Mouse (Mus musculus) megakaryocyte-erythroid progenitor cell, adult 5-6 weeks (primary cell): ENCODE measurements at regions not wholly inside any gene's neighbourhood (a gene's known extent, or its start where the extent isn't known, plus 50 kb on each side); places are given as distances from the start of the nearest gene placed in this dataset.
A peak's percentile ranks its signal among the peaks of the same experiment; 100 is the strongest.

Experiments used
- ATAC-seq: replicated peaks from 2 replicates; pipeline ENCODE4 v1.8.0; 2016; ENCODE audit warnings: mild to moderate bottlenecking, inconsistent platforms; ENCODE audit not compliant: severe bottlenecking, poor library complexity, low FRiP score, low TSS enrichment

DNA sequence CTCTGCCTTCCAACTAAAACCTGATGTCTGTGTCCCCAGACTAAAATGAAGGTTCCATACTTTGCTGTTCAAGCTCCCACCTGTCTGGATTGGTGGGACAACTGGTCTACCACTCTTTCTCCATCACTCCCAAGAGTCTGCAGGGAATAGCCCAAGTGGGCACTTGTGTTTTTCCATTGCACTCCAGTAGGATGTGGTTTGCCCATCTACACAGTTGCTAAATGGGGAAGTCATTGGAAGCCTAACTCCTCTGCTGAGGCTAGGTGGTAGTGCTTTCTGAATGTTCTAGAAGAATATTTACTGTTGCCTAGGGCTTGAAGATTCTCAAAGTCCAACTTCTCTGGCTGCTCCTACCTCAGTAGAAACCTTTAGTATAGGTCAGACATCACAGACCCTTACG, 125.0 kb downstream of the Mtx3 start:
- ATAC-seq = no peak

DNA sequence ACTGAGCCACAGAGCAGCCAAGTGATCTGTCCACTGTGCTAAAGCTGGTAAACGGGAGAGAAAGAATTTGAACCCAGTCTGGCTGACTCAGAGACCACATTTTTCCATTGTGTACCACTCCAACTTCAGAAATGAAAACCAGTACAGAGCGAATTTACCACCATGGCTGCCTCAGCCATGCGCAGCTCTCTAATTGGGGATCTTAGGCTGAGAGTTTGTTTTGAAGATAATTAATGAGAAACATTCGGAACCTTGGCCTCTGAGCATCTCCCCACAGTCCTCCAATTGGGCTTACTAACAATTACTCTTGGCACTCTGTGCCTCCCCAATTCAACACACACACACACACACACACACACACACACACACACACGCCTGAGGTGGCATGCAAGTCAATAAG, 128.3 kb downstream of the Mtx3 start:
- ATAC-seq = no peak

DNA sequence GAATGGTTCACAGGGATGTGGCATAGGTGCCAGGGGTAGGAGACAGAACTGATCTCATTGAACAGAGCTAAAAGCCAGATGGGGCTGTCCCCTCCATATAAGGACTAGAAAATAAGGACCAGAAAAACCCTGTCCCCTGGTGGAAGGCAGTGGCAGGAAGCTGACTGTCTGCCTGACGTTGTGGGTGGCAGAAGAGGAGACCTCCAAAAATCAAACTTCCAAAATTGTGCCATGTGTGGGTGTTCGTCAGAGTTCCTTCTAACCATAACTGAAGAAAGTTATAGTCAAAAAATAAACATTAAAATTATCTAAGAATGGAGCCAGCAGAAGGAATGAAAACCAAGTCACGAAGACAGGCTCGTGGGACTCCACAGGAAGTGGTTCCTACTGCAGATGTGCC, 129.2 kb downstream of the Mtx3 start:
- no peak for ATAC-seq

DNA sequence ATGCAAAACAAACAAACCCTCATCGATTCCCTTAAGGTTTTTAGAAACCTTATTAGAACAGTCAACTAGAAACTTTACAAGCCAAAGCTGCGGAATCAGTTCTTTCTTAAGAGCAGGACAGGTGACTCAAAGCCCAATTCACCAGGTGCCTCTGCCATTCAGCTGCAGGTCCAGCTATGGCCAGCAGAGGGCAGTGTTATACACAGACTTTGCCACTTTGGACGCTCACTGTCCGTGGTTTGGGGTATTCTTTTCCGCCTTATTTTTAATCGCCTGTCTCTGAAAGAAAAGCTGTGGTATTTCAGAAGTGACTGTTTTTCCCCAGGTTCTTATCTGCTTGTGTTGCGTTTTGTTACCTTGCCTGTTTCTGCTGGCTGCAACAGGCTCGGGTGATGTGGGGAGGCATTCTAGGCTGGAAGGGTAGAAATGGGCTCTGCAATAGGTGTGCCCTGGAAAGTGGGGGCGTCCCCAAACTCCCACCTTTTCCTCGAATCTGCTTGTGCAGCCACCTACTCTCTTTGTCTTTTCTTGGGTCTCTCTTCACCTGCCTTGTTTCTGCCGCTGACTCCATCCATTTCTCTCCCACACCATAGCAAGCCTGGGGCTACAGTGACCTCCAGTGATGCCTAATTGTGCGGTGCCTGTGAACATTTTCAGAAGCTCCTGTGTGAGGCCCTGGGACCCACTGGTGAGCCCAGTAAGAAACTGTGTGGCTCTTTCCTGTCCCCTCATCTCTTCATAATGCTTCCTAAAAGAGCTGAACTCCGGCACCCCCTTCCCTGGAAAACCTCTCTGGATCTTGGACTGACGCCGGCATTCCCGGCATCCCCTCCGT, 142.4 kb downstream of the Mtx3 start:
- peak; percentile 90 for ATAC-seq

DNA sequence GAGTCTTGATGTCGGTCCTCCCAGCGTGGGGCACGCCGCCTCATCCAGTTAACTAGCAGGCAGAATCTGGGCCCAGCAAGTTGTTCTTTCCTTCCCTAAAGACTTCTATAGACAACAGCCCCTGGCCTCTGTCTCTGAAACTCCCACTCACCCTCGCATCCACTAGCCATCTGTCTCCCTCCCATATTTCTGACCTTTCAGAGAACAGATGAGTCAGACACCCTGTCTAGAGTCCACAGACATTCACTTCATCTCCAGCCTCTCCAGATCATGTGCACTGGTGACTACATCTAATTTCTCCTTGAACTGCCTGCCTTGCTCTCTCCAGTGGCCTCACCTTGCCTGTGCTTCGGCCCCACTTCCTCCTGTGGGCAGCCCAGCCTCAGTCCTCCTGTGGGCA, 143.1 kb downstream of the Mtx3 start:
- ATAC-seq = no peak

DNA sequence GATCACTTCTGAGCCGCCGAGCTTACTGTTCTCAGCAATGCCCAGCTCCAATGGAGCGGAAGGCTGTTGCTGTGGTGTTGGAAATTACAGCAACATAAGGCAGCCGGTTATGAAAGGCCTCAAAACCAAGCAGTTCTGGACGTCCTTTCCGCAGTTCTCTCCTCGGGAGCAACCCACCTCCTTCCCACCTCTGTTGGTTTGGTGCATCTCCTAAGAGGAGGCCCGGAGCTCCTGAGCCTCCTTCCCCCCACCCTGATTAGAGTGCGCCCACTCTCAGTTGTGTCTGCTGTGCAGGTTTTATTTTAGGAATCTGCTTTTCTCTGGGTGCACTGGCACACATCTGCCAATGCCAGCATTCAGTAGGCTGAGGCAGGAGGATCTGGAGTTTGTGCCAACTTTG, 144.0 kb downstream of the Mtx3 start:
- no peak for ATAC-seq

DNA sequence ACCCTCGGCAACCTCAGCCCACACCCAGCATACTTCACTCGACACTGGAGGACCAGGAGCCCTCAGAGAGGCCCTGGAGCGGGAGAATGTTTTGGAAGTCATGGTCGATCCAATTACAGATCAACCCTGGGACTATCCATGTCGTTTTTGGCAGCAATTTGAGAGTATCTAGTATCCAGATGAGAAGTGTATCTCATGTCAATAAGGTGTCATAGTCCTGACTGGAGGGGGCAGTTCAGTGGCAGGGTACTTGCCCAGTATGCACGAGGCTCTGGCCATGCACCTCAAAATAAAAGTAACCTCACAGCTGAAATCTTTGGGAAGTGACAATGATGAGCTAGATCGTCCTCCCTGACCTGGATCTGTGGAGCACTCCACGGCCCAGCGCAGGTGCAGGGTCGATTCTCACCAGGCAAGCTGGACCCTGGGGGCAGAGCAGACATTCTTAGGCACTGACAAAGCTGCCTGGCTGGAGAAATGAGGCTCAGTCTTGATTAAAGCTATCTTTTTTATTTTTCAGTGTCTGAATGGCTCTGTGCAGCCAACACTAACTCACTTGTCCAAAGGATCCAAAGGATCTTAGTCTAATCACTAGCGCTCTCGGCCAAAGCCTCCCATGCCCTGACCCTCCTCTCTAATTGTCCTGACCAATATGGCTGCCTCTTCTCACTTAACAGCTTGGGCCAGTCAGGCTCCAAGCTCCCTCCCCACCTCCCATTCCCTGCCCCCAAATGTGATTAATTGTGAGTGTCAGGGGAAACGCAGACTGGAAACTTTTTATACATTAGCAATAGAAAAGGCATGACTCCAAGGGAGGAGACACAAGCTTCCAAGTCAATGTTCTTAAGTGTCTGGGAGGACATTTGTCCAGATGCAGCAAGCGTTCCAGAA, 146.0 kb downstream of the Mtx3 start:
- no peak for ATAC-seq
